Mouse (Mus musculus): Measurements from ENCODE around the gene Gm28038.

Gm28038 gene

GRCm38 (mm10) chr2:30256616-30257350 lies 24.1 kb upstream of the Gm28038 start:
- DNase-seq (ENCODE audit: low spot score in 2 of 2), result no peak

GRCm38 (mm10) chr2:30257699-30258460 lies 23.0 kb upstream of the Gm28038 start:
- DNase-seq (ENCODE audit: low spot score in 2 of 2), result no peak

GRCm38 (mm10) chr2:30258600-30258999 lies 22.2 kb upstream of the Gm28038 start:
- DNase-seq (ENCODE audit: low spot score in 2 of 2), result no peak

GRCm38 (mm10) chr2:30259131-30260064 lies 21.4 kb upstream of the Gm28038 start:
- DNase-seq (ENCODE audit: low spot score in 2 of 2), result no peak

- DNase-seq (ENCODE audit: low spot score in 2 of 2), result no peak
These were observed 19.6 kb upstream of the Gm28038 start for GRCm38 (mm10) chr2:30261064-30261736.

- no peak for DNase-seq (ENCODE audit: low spot score in 2 of 2)
These were observed 18.7 kb upstream of the Gm28038 start for GRCm38 (mm10) chr2:30261921-30262839.

GRCm38 (mm10) chr2:30262840-30263441 lies 17.9 kb upstream of the Gm28038 start:
- DNase-seq (ENCODE audit: low spot score in 2 of 2), result no peak

GRCm38 (mm10) chr2:30263811-30264210 lies 17.0 kb upstream of the Gm28038 start:
- no peak for DNase-seq (ENCODE audit: low spot score in 2 of 2)

GRCm38 (mm10) chr2:30264671-30265519 lies 15.9 kb upstream of the Gm28038 start:
- no peak for DNase-seq (ENCODE audit: low spot score in 2 of 2)

GRCm38 (mm10) chr2:30265767-30266253 lies 15.0 kb upstream of the Gm28038 start, which contains the start of gene Phyhd1:
Gene Phyhd1, plus strand, starts transcription at chr2:30266203.
- peak in 1 of 2 experiments; percentile 61 for DNase-seq (ENCODE audit: low spot score in 2 of 2)

- DNase-seq (ENCODE audit: low spot score in 2 of 2), result peak; percentile 72 to 79
These were observed 14.4 kb upstream of the Gm28038 start for GRCm38 (mm10) chr2:30266392-30266941.

- no peak for DNase-seq (ENCODE audit: low spot score in 2 of 2)
These were observed 13.4 kb upstream of the Gm28038 start for GRCm38 (mm10) chr2:30267466-30267865.

GRCm38 (mm10) chr2:30268371-30268770 lies 12.5 kb upstream of the Gm28038 start:
- DNase-seq (ENCODE audit: low spot score in 2 of 2), result no peak

- no peak for DNase-seq (ENCODE audit: low spot score in 2 of 2)
These were observed 11.4 kb upstream of the Gm28038 start for GRCm38 (mm10) chr2:30269241-30269990.

- peak in 1 of 2 experiments; percentile 58 for DNase-seq (ENCODE audit: low spot score in 2 of 2)
These were observed 10.7 kb upstream of the Gm28038 start for GRCm38 (mm10) chr2:30270134-30270533.

GRCm38 (mm10) chr2:30281651-30282050 lies 808 bp downstream of the Gm28038 start:
- no peak for DNase-seq (ENCODE audit: low spot score in 2 of 2)

GRCm38 (mm10) chr2:30283193-30283592 lies 2.4 kb downstream of the Gm28038 start:
- no peak for DNase-seq (ENCODE audit: low spot score in 2 of 2)

- no peak for DNase-seq (ENCODE audit: low spot score in 2 of 2)
These were observed 4.2 kb downstream of the Gm28038 start for GRCm38 (mm10) chr2:30285004-30285403.
